Mouse (Mus musculus) c-Kit-positive CD71-positive TER-119-positive erythroid progenitor cells, embryonic 14.5 days (primary cell): ENCODE data around the gene D430041D05Rik.
A peak's percentile ranks its signal among the peaks of the same experiment; 100 is the strongest.

Source experiments
- DNase-seq: peaks from one replicate; pipeline ENCODE4 v3.0.0-alpha.2; 2013; ENCODE audit warnings: low spot score

Gene D430041D05Rik

GRCm38 (mm10) chr2:104267049-104267448 lies 143.8 kb downstream of the D430041D05Rik start:
- DNase-seq, result no peak

GRCm38 (mm10) chr2:104261741-104262067 lies 149.1 kb downstream of the D430041D05Rik start:
- DNase-seq, result no peak

DNA sequence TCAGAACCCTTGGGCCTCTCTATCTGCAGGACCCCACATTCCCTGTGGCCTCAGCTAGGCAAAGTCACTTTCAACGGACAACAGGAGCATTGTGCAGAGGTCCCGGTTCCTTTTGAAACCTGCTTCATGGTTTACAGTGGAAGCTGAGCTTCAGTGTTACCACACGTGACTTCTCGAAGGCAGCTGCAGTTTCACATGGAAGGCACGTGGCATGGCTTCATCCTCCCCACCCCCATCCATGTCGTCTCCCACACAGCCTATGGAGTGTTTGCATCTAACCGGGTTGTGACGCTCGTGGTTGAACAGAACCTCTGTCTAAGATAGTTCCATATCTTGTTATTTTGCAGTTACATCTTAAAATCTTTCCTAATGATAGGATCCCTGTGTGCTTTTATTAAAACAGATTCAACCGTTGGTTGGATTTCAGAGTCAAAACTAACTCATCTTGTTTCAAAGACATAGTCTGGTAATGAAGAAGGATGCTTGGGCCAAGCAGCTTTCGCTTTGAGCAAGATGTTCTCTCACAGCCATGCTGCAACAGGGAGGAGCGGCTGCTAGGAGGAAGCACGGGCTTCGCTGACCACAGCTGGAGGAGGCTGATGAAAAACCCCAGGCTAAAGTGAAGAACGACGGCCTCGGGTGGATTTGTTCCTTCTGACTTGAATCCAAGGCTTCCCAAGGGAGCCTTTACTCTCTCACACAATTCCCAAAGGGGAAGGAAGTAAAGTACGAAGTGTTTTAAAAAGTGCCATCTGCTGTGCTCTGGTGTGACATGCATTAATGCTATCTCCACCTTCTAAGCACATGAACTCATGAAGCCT lies 149.7 kb downstream of the D430041D05Rik start:
- no peak for DNase-seq

DNA sequence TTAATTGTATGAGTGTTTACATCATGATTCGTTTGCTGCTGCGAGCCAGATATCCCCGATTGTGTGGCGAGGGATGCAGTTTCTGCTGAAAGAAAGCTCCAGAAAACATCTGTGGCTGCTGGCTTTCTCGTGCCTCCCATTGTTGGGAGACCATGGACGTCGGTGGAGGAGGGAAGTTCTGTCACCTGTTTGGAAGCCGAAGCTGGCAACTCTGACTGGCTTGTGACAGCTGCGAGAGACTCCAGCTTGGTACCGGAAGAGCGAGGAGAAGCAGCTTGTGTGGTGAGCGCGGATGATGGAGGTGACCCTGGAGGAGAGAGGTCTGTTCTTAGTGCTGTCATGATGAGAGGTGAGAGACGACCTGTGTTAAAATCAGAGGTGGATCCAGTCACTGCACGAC lies 154.2 kb downstream of the D430041D05Rik start:
- no peak for DNase-seq

GRCm38 (mm10) chr2:104254944-104255343 lies 155.9 kb downstream of the D430041D05Rik start:
- no peak for DNase-seq

DNA sequence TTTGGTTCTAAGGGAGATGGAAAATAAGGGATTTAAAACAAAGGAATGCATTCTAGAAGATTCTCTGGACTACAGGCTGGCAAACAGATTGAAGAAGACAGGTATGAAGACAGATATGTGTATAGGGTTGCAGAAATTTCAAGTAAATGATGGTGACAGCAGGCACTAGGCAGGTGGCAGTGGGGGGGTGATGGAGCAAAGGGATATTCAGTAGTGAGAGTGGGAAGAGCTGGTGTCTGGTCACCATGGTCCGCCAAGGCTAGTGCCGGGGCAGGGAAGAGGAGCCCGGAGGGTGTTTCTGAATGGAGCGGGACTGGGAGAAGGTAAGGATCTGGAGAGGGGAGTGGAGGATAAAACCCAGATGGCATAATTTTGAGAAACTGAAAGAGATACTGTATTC lies 157.5 kb downstream of the D430041D05Rik start:
- DNase-seq, result no peak

- DNase-seq, result no peak
These were observed 159.2 kb downstream of the D430041D05Rik start for GRCm38 (mm10) chr2:104251647-104252046.

- no peak for DNase-seq
These were observed 161.0 kb downstream of the D430041D05Rik start for GRCm38 (mm10) chr2:104249856-104250255.

GRCm38 (mm10) chr2:104246851-104247250 lies 164.0 kb downstream of the D430041D05Rik start:
- no peak for DNase-seq

- DNase-seq, result no peak
These were observed 168.8 kb downstream of the D430041D05Rik start for GRCm38 (mm10) chr2:104242055-104242454.

DNA sequence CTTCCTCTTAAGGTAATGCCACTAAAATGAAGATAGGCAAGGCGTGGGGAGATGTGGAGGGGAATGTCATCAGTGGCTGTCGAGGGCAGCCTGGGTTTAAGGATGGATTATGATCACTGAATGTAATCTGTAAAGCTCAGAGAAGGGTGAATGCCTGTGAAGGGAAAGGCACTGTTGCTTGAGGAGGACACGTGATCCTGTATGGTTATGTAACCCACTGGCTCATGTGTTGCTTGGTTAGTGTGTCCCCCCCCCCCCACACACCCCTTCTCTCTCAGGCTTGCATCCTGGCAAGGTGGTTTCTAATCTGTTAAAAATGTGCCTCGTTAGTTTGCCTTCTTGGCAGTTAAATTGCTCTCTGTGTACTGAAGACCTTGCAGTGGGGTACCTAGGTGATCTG lies 173.7 kb downstream of the D430041D05Rik start:
- no peak for DNase-seq

DNA sequence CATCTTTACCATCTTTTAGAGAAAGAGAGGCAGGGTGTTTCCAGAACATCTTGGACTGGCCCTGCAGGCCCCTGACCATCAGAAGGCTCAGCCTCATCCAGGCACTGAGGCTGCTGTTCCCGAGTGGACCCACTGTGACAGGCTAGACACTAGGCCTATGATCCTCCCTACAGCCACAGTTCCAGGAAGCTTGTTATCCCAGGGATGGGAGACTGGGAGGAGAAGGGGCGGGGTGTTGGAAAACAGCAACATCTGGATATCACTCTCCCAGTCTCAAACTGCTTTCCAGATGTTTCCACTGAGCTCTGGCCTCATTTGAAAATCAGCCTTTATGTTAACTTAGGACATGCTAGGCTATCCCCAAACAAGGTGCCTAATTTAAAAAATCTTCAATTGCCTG lies 180.4 kb downstream of the D430041D05Rik start:
- DNase-seq, result no peak

- DNase-seq, result no peak
These were observed 184.8 kb downstream of the D430041D05Rik start for GRCm38 (mm10) chr2:104226057-104226456.

GRCm38 (mm10) chr2:104219733-104220391 lies 191.0 kb downstream of the D430041D05Rik start:
- DNase-seq, result no peak

GRCm38 (mm10) chr2:104218588-104219065 lies 192.2 kb downstream of the D430041D05Rik start:
- no peak for DNase-seq

- DNase-seq, result no peak
These were observed 192.7 kb downstream of the D430041D05Rik start for GRCm38 (mm10) chr2:104218114-104218513.

GRCm38 (mm10) chr2:104209408-104209807 lies 201.4 kb downstream of the D430041D05Rik start:
- DNase-seq, result no peak

- no peak for DNase-seq
These were observed 202.4 kb downstream of the D430041D05Rik start for GRCm38 (mm10) chr2:104208415-104208814.

GRCm38 (mm10) chr2:104207948-104208347 lies 202.9 kb downstream of the D430041D05Rik start:
- DNase-seq, result peak; percentile 11

DNA sequence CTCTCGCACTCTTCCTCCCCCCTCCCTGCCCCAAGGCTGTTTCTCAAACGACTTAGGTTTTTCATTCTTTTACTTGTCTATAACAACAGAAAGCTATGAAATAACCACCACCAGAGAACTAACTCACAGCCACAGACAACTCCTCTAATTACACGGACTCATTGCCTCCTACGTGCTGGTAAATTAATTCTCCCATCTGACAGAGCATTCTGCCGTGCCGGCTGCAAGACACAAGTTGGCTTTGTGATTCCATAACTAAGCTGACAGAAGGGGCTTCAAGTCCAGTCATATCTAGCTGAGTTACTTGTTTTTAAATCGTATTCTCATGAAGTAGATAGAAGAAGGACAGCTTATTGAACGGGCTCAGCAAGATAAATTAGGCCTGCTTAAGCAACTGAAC lies 205.2 kb downstream of the D430041D05Rik start:
- no peak for DNase-seq

DNA sequence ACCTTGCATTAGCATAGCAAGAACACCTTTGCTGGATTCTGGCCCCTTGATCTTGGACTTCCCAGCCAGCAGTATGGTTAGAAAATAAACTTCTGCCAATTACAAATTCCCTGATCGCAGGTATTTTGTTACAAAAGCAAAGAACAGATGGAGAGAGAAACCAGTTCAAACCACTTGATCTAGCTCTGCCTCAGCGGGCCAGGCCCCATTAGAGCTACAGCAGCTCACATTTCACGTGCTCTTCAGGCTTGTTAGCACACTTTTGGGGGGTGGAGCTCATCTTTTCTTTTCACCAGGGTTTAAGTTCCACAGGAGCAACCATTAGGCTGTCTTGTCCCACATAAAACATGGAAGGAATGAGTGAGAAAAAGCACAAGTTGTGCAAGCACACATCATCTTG lies 210.6 kb downstream of the D430041D05Rik start:
- DNase-seq, result no peak

DNA sequence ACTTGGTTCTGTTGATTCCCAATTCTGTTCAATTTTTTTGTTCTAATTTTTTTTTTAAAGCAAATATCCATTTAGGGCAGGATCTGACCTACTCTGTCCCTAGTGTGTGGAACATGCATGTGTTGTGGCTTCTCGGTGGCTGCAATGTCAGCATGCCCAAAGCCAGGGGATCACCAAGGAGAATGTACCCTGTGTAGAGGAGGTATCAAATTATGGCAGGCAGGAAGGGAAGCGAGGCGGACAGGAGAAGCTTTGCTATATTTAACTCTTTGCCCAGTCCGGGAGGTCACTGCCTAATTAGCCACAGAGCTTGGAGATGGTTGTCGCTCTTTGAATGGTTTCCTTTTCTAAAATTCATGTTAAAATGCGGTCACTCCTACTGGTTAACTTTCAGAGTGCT lies 212.6 kb downstream of the D430041D05Rik start:
- no peak for DNase-seq

DNA sequence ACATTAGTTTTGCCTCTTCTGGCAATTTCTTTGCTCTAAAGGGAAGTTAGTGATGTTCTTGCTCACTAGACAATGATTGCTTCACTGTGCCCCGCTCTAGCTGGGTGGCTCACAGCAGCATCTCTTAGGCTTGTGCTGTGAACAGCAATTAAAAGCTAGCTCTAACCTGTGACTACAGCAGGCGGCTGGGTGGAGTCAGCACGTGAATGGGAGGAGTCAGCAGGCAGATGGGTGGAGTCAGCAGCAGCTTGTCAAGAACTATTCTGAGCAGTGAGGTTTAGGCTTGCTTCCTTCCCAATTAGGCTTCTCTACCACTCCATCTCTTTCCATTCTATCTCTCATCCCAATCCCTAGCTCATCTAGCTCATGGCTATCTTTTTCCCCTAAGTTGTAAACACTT lies 213.5 kb downstream of the D430041D05Rik start:
- peak; percentile 28 for DNase-seq
